Mouse (Mus musculus) spleen, adult 12 weeks (tissue): Measurements from ENCODE around the gene Wfdc9.
"Not testable (repeated sequence)": the region's sequence is repeated elsewhere in the genome, so short reads cannot be mapped to it uniquely, and the experiment has no call there.

ENCODE experiments used
- DNase-seq: peaks from one replicate; pipeline ENCODE4 v3.0.0; 2022; ENCODE audit warnings: low spot score

Wfdc9 gene

GRCm38 (mm10) chr2:164619050-164619449 is 37.3 kb downstream of the Wfdc9 start:
- DNase-seq, result no peak

GRCm38 (mm10) chr2:164615386-164615785 is 41.0 kb downstream of the Wfdc9 start:
- no peak for DNase-seq

GRCm38 (mm10) chr2:164613471-164613870 is 42.9 kb downstream of the Wfdc9 start, which contains the start of the genes Wfdc6b and Wfdc8:
Gene Wfdc6b, plus strand, starts transcription at chr2:164613522.
Gene Wfdc8, minus strand, starts transcription at chr2:164613626.
- not testable (repeated sequence) for DNase-seq

- DNase-seq, result no peak
Observed at GRCm38 (mm10) chr2:164608781-164609180, 47.6 kb downstream of the Wfdc9 start.

- DNase-seq, result no peak
Observed at GRCm38 (mm10) chr2:164604411-164604810, 52.0 kb downstream of the Wfdc9 start.

GRCm38 (mm10) chr2:164603482-164603881 is 52.9 kb downstream of the Wfdc9 start:
- no peak for DNase-seq

GRCm38 (mm10) chr2:164600179-164600578 is 56.2 kb downstream of the Wfdc9 start:
- DNase-seq, result no peak
